Mouse (Mus musculus): ENCODE results near the gene Ak1. TPM values are rescaled to one million over a fixed set of nuclear protein-coding genes. Genes with fewer than 3 reads are reported as not detected.

Gene Ak1
- total and polyA plus RNA-seq, 2 experiments from 2014 or later = 572 to 721 TPM

GRCm38 (mm10) chr2:32625873-32626694 lies 4.5 kb downstream of the Ak1 start:
- H3K27me3 ChIP-seq (ENCODE audit: control insufficient read depth, insufficient read depth, low read length) = no peaks in the 10 kb centered on the region
- H3K9ac ChIP-seq (replicated peaks; ENCODE audit: low read depth, low read length) = peak overlapping the region; percentile 69
- peak overlapping the region; percentile 42 for H3K4me3 ChIP-seq (ENCODE audit: low read depth, low read length)
- H3K9me3 ChIP-seq (replicated peaks; ENCODE audit: control insufficient read depth, low read length) = no peaks in the 10 kb centered on the region
- TF ChIP-seq EP300 (IDR thresholded peaks at IDR 0.05; ENCODE audit: low read depth) (peak; percentile 31; the same call in 1 of the 2 replicates), CTCF (IDR thresholded peaks at IDR 0.05; ENCODE audit: low read depth) (no peak)
- H3K4me2 ChIP-seq (ENCODE audit: low read depth, low read length) = peak overlapping the region; percentile 65
- 14% methylated on average over 5 of the region's 5 CpGs for WGBS
- peak overlapping the region; percentile 98 for H3K27ac ChIP-seq (ENCODE audit: low read depth)
- ATAC-seq (ENCODE audit: insufficient read depth, low read depth) = peak; percentile 73
- peak; percentile 88 for DNase-seq (ENCODE audit: low spot score)
- H3K36me3 ChIP-seq (replicated peaks; ENCODE audit: control insufficient read depth, insufficient read depth, low read length) = peaks cover 7% of the 10 kb centered on the region; the same call in 1 of the 2 replicates
- H3K4me1 ChIP-seq (ENCODE audit: control insufficient read depth, insufficient read depth) = peaks cover 48% of the 10 kb centered on the region

- 49% methylated on average over 20 of the region's 20 CpGs for WGBS
- ATAC-seq (ENCODE audit: insufficient read depth, low read depth) (no peak), DNase-seq (ENCODE audit: low spot score) (no peak)
- TF ChIP-seq EP300 (IDR thresholded peaks at IDR 0.05; ENCODE audit: low read depth) (no peak), CTCF (IDR thresholded peaks at IDR 0.05; ENCODE audit: low read depth) (no peak)
- peaks cover 37% of the 10 kb centered on the region for H3K4me1 ChIP-seq (ENCODE audit: control insufficient read depth, insufficient read depth)
- H3K36me3 ChIP-seq (replicated peaks; ENCODE audit: control insufficient read depth, insufficient read depth, low read length) = peaks cover 19% of the 10 kb centered on the region; the same call in 1 of the 2 replicates
- H3K4me3 ChIP-seq (ENCODE audit: low read depth, low read length) = peak overlapping the region; percentile 42
- no peaks in the 10 kb centered on the region for H3K9me3 ChIP-seq (replicated peaks; ENCODE audit: control insufficient read depth, low read length)
- H3K27ac ChIP-seq (ENCODE audit: low read depth) = peak overlapping the region; percentile 98
- peak overlapping the region; percentile 65 for H3K4me2 ChIP-seq (ENCODE audit: low read depth, low read length)
- H3K27me3 ChIP-seq (ENCODE audit: control insufficient read depth, insufficient read depth, low read length) = no peaks in the 10 kb centered on the region
- peak overlapping the region; percentile 6; the same call in 1 of the 2 replicates for H3K9ac ChIP-seq (replicated peaks; ENCODE audit: low read depth, low read length)
These were observed 5.9 kb downstream of the Ak1 start for GRCm38 (mm10) chr2:32627266-32628043.

- ATAC-seq (ENCODE audit: insufficient read depth, low read depth) (no peak), DNase-seq (ENCODE audit: low spot score) (peak; percentile 40)
- H3K4me1 ChIP-seq (ENCODE audit: control insufficient read depth, insufficient read depth) = peaks cover 33% of the 10 kb centered on the region
- peaks cover 25% of the 10 kb centered on the region; the same call in 1 of the 2 replicates for H3K36me3 ChIP-seq (replicated peaks; ENCODE audit: control insufficient read depth, insufficient read depth, low read length)
- no peaks in the 10 kb centered on the region for H3K27me3 ChIP-seq (ENCODE audit: control insufficient read depth, insufficient read depth, low read length)
- H3K4me3 ChIP-seq (ENCODE audit: low read depth, low read length) = peak overlapping the region; percentile 42
- peak overlapping the region; percentile 98 for H3K27ac ChIP-seq (ENCODE audit: low read depth)
- peak overlapping the region; percentile 6 for H3K9ac ChIP-seq (replicated peaks; ENCODE audit: low read depth, low read length)
- TF ChIP-seq EP300 (IDR thresholded peaks at IDR 0.05; ENCODE audit: low read depth) (no peak), CTCF (IDR thresholded peaks at IDR 0.05; ENCODE audit: low read depth) (no peak)
- H3K9me3 ChIP-seq (replicated peaks; ENCODE audit: control insufficient read depth, low read length) = no peaks in the 10 kb centered on the region
- peak overlapping the region; percentile 65 for H3K4me2 ChIP-seq (ENCODE audit: low read depth, low read length)
- whole genome bisulfite sequencing = 44% methylated on average over 4 of the region's 4 CpGs
These were observed 6.5 kb downstream of the Ak1 start for GRCm38 (mm10) chr2:32628044-32628550.

GRCm38 (mm10) chr2:32628729-32629128 lies 7.2 kb downstream of the Ak1 start:
- H3K27me3 ChIP-seq (ENCODE audit: control insufficient read depth, insufficient read depth, low read length) = no peaks in the 10 kb centered on the region
- H3K4me1 ChIP-seq (ENCODE audit: control insufficient read depth, insufficient read depth) = peaks cover 33% of the 10 kb centered on the region
- TF ChIP-seq CTCF (IDR thresholded peaks at IDR 0.05; ENCODE audit: low read depth) (no peak), EP300 (IDR thresholded peaks at IDR 0.05; ENCODE audit: low read depth) (no peak)
- peaks cover 31% of the 10 kb centered on the region for H3K36me3 ChIP-seq (replicated peaks; ENCODE audit: control insufficient read depth, insufficient read depth, low read length)
- ATAC-seq (ENCODE audit: insufficient read depth, low read depth) (peak; percentile 10; the same call in 1 of the 2 replicates), DNase-seq (ENCODE audit: low spot score) (peak; percentile 83)
- H3K27ac ChIP-seq (ENCODE audit: low read depth) = peak overlapping the region; percentile 98
- WGBS = 16% methylated on average over 5 of the region's 5 CpGs
- peak overlapping the region; percentile 30 for H3K9ac ChIP-seq (replicated peaks; ENCODE audit: low read depth, low read length)
- peak overlapping the region; percentile 42 for H3K4me3 ChIP-seq (ENCODE audit: low read depth, low read length)
- peak overlapping the region; percentile 65 for H3K4me2 ChIP-seq (ENCODE audit: low read depth, low read length)
- no peaks in the 10 kb centered on the region for H3K9me3 ChIP-seq (replicated peaks; ENCODE audit: control insufficient read depth, low read length)

- WGBS = 53% methylated on average over 9 of the region's 9 CpGs
- no peak for ATAC-seq (ENCODE audit: insufficient read depth, low read depth)
- peak overlapping the region; percentile 65 for H3K4me2 ChIP-seq (ENCODE audit: low read depth, low read length)
- H3K27me3 ChIP-seq (ENCODE audit: control insufficient read depth, insufficient read depth, low read length) = no peaks in the 10 kb centered on the region
- peak overlapping the region; percentile 30 for H3K9ac ChIP-seq (replicated peaks; ENCODE audit: low read depth, low read length)
- TF ChIP-seq CTCF (IDR thresholded peaks at IDR 0.05; ENCODE audit: low read depth) (no peak), EP300 (IDR thresholded peaks at IDR 0.05; ENCODE audit: low read depth) (no peak)
- H3K27ac ChIP-seq (ENCODE audit: low read depth) = peak overlapping the region; percentile 98
- H3K9me3 ChIP-seq (replicated peaks; ENCODE audit: control insufficient read depth, low read length) = no peaks in the 10 kb centered on the region
- H3K4me3 ChIP-seq (ENCODE audit: low read depth, low read length) = peak overlapping the region; percentile 42
- peak; percentile 32 for DNase-seq (ENCODE audit: low spot score)
- peaks cover 37% of the 10 kb centered on the region for H3K36me3 ChIP-seq (replicated peaks; ENCODE audit: control insufficient read depth, insufficient read depth, low read length)
- H3K4me1 ChIP-seq (ENCODE audit: control insufficient read depth, insufficient read depth) = peaks cover 34% of the 10 kb centered on the region
These were observed 7.9 kb downstream of the Ak1 start for GRCm38 (mm10) chr2:32629276-32629976.

Measured in heart, postnatal 0 days (tissue).